Mouse (Mus musculus): ENCODE data around the gene Deaf1.

The Deaf1 gene

GRCm38 (mm10) chr7:141339215-141339920 lies 11.9 kb upstream of the Deaf1 start:
- no peak for DNase-seq (ENCODE audit: low spot score in 2 of 2)

- no peak for DNase-seq (ENCODE audit: low spot score in 2 of 2)
These were observed 11.2 kb upstream of the Deaf1 start, which contains the start of gene Eps8l2 for GRCm38 (mm10) chr7:141338576-141339131. TSS of gene Eps8l2 (plus strand) at chr7:141338880.

- DNase-seq (ENCODE audit: low spot score in 2 of 2) = no peak
These were observed 10.4 kb upstream of the Deaf1 start for GRCm38 (mm10) chr7:141337716-141338416.

- DNase-seq (ENCODE audit: low spot score in 2 of 2) = no peak
These were observed 8.8 kb upstream of the Deaf1 start for GRCm38 (mm10) chr7:141336296-141336695.

GRCm38 (mm10) chr7:141335682-141336081 lies 8.2 kb upstream of the Deaf1 start:
- DNase-seq (ENCODE audit: low spot score in 2 of 2) = no peak

- DNase-seq (ENCODE audit: low spot score in 2 of 2) = no peak
These were observed 7.6 kb upstream of the Deaf1 start for GRCm38 (mm10) chr7:141335044-141335579.

- DNase-seq (ENCODE audit: low spot score in 2 of 2) = no peak
These were observed 4.5 kb upstream of the Deaf1 start for GRCm38 (mm10) chr7:141331990-141332389.

GRCm38 (mm10) chr7:141330706-141331105 lies 3.2 kb upstream of the Deaf1 start:
- DNase-seq (ENCODE audit: low spot score in 2 of 2) = no peak

GRCm38 (mm10) chr7:141328373-141328990 lies 992 bp upstream of the Deaf1 start:
- no peak for DNase-seq (ENCODE audit: low spot score in 2 of 2)

GRCm38 (mm10) chr7:141326546-141327446 lies 694 bp downstream of the Deaf1 start:
- DNase-seq (ENCODE audit: low spot score in 2 of 2) = no peak

GRCm38 (mm10) chr7:141324686-141325085 lies 2.8 kb downstream of the Deaf1 start:
- DNase-seq (ENCODE audit: low spot score in 2 of 2) = no peak

GRCm38 (mm10) chr7:141319446-141319845 lies 8.0 kb downstream of the Deaf1 start:
- no peak for DNase-seq (ENCODE audit: low spot score in 2 of 2)

GRCm38 (mm10) chr7:141317619-141318132 lies 9.8 kb downstream of the Deaf1 start:
- no peak for DNase-seq (ENCODE audit: low spot score in 2 of 2)

GRCm38 (mm10) chr7:141315974-141316373 lies 11.5 kb downstream of the Deaf1 start:
- no peak for DNase-seq (ENCODE audit: low spot score in 2 of 2)

- no peak for DNase-seq (ENCODE audit: low spot score in 2 of 2)
These were observed 12.4 kb downstream of the Deaf1 start for GRCm38 (mm10) chr7:141315076-141315475.

- DNase-seq (ENCODE audit: low spot score in 2 of 2) = no peak
These were observed 13.1 kb downstream of the Deaf1 start for GRCm38 (mm10) chr7:141314416-141314815.

- no peak for DNase-seq (ENCODE audit: low spot score in 2 of 2)
These were observed 23.0 kb downstream of the Deaf1 start for GRCm38 (mm10) chr7:141304537-141304936.

- DNase-seq (ENCODE audit: low spot score in 2 of 2) = no peak
These were observed 24.7 kb downstream of the Deaf1 start for GRCm38 (mm10) chr7:141302702-141303268.

- DNase-seq (ENCODE audit: low spot score in 2 of 2) = no peak
These were observed 26.1 kb downstream of the Deaf1 start for GRCm38 (mm10) chr7:141301386-141301785.

- DNase-seq (ENCODE audit: low spot score in 2 of 2) = no peak
These were observed 28.3 kb downstream of the Deaf1 start for GRCm38 (mm10) chr7:141299175-141299574.
